Mouse (Mus musculus): ENCODE data around the gene Gm49661.

- TF ChIP-seq TCF12 (IDR thresholded peaks at IDR 0.05; ENCODE audit: low read depth, low read length) (no peak), MEF2A (IDR thresholded peaks at IDR 0.05; ENCODE audit: borderline replicate concordance, low read depth, low read length) (no peak), CTCF (conservative IDR thresholded peaks at IDR 0.05 in 1 of 2, IDR thresholded peaks at IDR 0.05 in 1 of 2; ENCODE audit: low read depth in 2 of 2, low read length in 2 of 2) (no peak), EP300 (IDR thresholded peaks at IDR 0.05; ENCODE audit: low read length) (no peak), MAX (IDR thresholded peaks at IDR 0.05; ENCODE audit: low read length) (no peak), MAFK (IDR thresholded peaks at IDR 0.05; ENCODE audit: insufficient replicate concordance, low read length) (no peak), MAZ (IDR thresholded peaks at IDR 0.05; ENCODE audit: low read depth, low read length) (no peak), ZNF384 (IDR thresholded peaks at IDR 0.05; ENCODE audit: low read depth, low read length) (peak; percentile 59), PAX5 (IDR thresholded peaks at IDR 0.05; ENCODE audit: low read length) (no peak)
Observed at GRCm38 (mm10) chr8:84987388-84987787, 18.2 kb upstream of the Gm49661 start.
